Mouse (Mus musculus): ENCODE results near the gene Mrgpra9.
A peak's percentile ranks its signal among the peaks of the same experiment; 100 is the strongest.
"Not testable (repeated sequence)": the region's sequence is repeated elsewhere in the genome, so short reads cannot be mapped to it uniquely, and the experiment has no call there.

Mrgpra9 gene

GRCm38 (mm10) chr7:47252770-47253169 lies at the start of gene Mrgpra9:
Mrgpra9 (minus strand) TSS chr7:47252848.
- DNase-seq (ENCODE audit: low read depth) = no peak

- not testable (repeated sequence) for DNase-seq (ENCODE audit: low read depth)
These were observed 47.0 kb upstream of the Mrgpra9 start for GRCm38 (mm10) chr7:47299612-47300011.

- DNase-seq (ENCODE audit: low read depth) = not testable (repeated sequence)
These were observed 18.9 kb upstream of the Mrgpra9 start for GRCm38 (mm10) chr7:47271547-47271946.

- DNase-seq (ENCODE audit: low read depth) = peak; percentile 2
These were observed 8.0 kb downstream of the Mrgpra9 start for GRCm38 (mm10) chr7:47244658-47245057.

GRCm38 (mm10) chr7:47204830-47205229 lies 47.8 kb downstream of the Mrgpra9 start, which contains the start of gene Mrgpra6:
Mrgpra6 (minus strand) TSS chr7:47204920.
- DNase-seq (ENCODE audit: low read depth) = no peak

- no peak for DNase-seq (ENCODE audit: low read depth)
These were observed 57.4 kb downstream of the Mrgpra9 start for GRCm38 (mm10) chr7:47195271-47195670.
